Mouse (Mus musculus) liver (tissue): Measurements from ENCODE around the gene Abce1.
"Not testable (repeated sequence)": the region's sequence is repeated elsewhere in the genome, so short reads cannot be mapped to it uniquely, and the experiment has no call there.

Experiments
- DNase-seq: peaks from one replicate; pipeline ENCODE4 v3.0.0-alpha.2; 2020; ENCODE audit warnings: mixed read lengths

Abce1 gene

DNA sequence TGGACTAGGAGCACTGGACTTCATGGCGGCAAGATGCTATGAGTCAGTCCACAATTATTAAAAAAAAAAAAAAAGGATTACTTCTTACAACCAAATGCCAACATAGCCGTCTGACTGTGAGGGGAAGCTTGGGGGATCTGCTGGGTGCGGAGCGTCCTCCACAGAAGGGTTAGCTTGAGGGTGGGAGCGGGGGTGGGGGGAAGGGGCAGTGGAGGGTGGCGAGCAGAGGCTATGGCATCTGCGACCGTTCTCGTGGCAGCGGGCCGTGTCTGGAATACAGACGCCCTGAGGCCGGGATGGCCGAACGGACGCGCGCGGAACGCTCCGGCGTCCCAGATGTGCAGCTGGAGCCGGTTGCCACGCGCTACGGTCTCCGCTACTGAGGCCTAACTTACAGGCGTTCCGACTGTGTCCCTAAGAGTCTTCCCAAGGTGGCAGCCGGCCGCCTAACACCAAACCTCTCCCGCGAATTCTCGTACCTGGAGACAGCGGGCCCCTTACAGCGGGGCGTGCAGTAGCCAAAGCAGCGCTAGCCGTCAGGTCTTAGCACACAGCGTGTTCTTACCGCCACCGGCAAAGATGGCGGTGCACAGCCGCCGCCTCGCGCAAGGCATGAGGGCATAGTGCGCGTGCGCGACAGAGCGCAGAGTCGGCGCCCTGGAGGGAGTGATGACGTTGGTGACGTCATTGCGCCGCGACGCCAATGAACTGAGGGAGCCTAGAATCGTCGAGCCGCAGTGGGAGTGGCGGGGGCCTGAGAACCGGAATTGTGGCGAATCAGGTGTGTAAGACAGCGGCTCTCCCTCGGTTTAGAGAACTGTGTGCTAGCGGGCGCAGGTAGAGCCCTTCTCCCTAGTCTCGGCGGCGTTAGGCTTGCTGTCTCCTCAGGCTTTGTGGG lies at the start of gene Abce1, which contains the start of gene Anapc10:
TSS of gene Abce1 (minus strand) at position 677 of the 898 bp plus-strand sequence.
TSS of gene Anapc10 (plus strand) at position 757 of the 898 bp plus-strand sequence.
- peak; percentile 98 for DNase-seq

DNA sequence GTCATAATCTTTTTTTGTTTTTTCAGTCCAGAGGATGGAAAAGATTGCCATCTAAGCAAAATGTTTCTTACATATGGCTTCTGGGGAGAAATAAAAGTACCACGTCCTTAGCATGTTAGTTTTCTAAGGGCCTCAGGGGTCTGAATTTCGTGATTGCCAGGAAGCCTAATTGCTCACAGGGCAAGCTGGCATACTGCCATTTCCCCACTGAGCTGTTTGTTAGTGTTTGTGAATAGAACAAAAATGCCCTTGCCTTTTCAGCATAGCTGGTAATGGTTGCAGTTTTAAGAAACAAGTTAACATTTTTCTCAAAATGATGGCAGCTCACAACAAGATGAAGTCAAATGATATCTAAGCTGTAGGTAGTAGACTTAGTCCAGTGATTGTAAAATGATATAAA lies 38.8 kb upstream of the Abce1 start:
- no peak for DNase-seq

DNA sequence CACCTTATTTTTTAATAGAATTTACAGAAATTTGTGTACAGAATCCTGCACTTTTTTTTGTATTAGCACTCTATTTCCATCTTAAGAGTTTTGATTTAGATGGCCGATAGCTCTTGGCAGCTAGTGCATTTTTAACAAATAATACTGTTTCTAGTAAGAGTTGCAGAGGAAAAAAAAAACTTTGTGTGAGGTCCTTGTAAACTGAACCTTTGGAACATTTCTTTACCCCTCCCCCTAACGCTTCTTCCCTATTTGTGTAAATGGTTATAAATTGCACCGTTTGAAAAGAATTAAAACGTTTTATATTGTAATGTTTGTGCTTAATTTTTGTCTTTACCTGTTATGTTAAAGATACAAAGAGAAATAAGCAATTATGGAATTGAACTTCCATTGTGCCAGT lies 37.1 kb upstream of the Abce1 start:
- no peak for DNase-seq

DNA sequence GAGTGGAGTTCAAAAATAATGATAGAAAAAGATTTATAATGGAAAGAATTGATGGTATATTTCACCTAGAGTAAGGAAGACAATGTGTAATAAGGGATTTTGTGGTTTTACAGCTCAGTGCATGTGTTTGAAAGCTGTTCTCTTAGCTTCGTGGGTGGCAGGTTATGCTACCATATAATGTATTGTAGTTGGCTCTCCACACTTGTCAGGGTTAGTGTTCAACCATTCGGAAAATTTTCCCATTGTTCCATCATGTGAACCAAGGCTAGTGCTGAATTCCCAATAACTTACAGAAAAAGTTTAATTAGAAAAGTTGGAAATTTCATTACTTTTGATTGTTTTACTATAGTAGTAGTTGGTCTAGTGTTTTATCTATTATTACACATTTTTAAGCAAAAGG lies 36.6 kb upstream of the Abce1 start:
- DNase-seq: no peak

DNA sequence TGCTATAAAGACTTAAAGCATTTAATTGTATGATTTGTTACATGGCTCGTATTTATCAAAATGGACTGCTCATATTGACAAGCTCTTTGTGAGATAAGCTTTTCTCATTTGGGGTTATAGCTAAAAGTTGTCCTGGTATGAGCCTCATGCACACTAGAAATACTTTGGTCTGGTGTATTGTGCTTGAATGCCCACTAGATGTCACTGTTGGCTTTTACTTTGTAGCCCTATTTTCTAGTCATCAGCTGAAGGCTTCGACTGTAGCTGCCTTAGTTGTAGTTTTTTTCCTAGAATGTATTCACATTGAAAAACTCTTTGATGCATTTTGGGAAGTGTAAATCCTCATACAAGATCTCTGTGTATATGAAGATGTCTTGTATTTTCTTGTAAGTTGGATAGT lies 22.8 kb upstream of the Abce1 start:
- DNase-seq: no peak

DNA sequence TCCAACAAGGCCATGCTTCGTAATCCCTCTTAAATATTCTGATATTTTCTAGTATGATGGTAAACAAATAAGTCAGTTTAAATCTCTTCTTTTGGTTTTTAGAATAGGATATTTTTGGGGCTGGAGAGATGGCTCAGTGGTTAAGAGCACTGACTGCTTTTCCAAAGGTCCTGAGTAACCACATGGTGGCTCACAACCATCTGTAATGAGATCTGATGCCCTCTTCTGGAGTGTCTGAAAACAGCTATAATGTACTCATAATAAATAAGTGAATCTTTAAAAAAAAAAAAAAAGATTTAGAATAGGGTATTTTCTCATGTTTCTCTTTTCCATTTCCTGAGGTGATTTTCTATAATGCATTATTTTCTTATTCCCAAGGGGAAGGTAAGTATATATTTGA lies 16.4 kb upstream of the Abce1 start:
- no peak for DNase-seq

DNA sequence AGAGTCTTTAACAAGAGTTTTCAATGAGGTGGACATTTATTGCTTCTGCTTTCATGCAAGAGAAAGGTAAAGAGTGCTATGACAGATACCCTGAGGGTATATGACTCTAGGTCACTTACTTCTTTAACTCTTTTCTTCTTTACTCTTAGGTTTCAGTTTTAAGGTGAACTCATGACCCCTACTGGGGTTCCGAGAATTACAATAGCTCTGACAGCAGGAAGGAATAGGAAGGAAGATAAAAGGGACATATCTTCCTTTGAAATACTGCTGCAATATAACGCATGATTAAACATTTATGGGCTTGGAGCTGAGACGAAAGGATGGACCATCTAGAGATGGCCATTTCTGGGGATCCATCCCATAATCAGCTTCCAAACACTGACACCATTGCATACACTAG lies 13.0 kb upstream of the Abce1 start:
- no peak for DNase-seq

DNA sequence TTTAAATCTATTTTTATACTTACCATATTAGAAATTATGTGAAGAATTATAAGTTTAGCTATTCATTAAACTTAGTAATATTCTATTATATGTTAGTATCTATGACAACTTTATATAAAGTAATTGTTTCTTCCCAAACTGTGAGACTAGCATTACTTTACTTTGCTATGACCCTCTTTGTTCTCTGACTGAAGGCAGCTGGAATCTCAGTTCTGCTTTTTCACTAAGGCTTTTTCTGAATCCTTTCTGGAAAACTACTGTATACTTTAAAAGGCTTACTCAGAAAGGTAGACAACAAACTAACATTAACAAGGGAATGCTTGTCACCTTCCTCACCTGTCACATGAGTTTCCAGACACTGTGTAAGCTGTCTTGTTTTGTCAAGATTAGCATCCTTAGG lies 11.8 kb upstream of the Abce1 start:
- no peak for DNase-seq

DNA sequence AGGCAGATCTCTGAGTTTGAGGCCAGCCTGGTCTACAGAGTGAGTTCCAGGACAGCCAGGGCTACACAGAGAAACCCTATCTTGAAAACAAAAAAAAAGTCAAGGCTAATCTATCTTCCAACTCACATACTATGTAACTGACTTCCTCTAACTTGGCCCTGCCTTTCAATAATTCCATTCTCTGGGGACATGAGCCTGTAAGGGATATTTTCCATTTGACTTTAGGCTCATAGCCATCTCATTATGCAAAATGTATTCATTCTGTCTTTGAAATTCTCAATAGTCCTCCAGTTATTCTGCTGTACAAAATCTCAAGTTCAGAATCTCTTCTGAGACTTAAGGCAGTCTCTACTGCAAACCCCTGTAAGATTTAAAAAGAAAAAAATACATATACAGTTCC lies 10.0 kb upstream of the Abce1 start:
- no peak for DNase-seq

DNA sequence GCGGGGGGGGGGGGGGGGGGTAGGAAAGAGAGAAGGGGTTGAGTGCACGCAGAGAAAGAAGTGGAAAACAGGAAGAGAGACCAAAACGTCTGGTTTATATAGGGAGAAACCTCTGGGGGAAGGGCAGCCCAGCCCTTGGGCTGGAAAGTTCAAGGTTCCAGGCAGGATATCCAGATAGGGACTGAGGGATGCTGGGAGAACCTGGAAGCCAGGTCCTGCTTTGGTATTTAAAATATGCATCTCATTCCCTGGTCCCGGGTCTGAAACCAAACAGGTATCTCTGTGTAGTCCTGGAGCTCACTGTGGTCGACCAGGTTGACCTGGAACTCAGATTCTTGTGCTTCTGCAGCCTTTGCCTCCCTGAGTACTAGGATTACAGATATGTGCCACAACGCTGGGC lies 1.1 kb upstream of the Abce1 start:
- no peak for DNase-seq

DNA sequence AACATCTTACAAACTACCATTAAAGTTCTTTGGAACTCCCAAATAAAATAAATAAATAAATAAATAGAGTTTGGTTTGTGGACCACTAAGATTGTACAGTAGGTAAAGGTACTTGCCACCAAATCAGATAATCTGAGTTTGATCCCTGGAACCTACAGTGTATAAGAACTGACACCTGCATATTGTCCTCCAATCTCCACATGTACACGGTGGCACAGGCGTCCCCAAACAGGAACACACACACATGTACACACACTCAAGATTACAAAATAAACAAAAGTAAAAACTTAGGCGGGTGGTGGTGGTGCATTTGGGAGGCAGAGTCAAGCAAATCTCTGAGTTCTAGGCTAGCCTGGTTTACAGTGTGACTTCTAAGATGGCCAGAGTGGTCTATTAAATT lies 4.9 kb downstream of the Abce1 start:
- DNase-seq: no peak

DNA sequence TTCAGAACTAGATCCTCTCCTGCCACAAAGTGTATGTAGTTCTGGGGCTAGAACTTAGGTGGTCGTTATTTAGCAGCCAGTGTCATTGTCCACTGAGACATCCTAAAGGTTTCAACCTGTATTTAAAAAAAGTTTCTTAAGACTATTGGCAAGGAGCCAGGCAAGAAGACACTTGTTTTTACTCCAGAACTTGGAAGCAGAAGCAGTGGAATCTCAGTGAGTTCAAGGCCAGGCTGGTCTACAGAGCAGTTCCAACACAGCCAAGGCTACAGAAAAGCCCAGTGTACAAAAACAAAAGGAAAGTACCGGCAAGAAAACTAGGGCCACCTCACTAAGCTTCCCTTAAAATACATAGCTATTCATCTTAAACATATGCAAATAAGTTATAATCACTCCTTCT lies 19.0 kb downstream of the Abce1 start:
- no peak for DNase-seq

DNA sequence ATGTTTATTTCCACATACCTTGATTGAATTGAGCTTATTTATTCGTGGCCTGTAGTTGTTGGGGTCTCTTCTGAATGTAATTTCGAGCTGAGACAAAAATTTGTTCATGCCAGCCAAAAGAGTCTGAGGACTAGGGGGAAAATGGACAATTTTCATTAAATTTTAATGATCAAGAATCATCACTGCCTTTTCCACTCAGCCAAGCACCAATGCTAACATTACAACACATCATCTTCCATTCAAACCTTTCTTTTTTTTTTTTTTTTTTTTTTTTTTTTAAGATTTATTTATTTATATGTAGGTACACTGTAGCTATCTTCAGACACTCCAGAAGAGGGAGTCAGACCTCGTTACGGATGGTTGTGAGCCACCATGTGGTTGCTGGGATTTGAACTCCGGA lies 25.6 kb downstream of the Abce1 start:
- DNase-seq: not testable (repeated sequence)

DNA sequence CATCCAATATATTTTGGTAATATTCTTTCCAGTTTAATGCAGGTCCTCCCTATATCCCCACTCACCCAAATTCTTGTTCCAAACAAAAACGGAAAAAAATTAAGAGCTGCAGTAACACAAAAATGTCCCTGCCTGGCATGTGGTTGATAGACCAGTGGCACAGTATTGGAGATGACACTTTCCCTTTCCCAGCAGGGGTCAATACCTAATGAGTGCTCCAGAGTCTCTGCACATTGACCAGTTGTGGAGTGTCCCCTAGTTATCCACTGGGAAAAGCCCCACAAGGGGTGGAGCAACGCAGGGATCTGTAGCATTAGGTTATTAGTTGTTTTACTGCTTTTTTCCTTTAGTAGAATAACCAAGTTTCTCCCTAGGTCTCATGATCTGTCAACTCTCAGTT lies 30.6 kb downstream of the Abce1 start:
- no peak for DNase-seq

DNA sequence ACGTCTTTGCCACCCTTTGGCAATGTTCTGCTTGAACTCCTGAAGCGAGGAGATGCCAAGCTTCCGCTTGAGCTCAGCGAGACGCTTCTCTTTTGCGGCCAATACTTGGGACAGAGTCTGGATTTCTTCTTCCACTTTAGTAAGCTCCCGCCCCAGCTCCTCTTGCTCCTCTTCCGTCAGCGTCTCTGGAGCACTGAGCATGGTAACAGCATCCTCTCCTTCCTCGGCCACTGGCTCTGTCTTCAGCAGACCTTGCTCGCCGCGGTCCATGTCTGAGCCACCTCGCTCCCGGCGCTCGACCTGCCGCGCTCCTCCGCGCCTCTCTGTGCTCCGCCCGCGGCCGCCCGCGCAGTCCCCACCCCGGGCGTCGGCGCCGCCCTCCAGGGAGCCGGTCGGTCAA lies 31.0 kb downstream of the Abce1 start:
- DNase-seq: peak; percentile 42

DNA sequence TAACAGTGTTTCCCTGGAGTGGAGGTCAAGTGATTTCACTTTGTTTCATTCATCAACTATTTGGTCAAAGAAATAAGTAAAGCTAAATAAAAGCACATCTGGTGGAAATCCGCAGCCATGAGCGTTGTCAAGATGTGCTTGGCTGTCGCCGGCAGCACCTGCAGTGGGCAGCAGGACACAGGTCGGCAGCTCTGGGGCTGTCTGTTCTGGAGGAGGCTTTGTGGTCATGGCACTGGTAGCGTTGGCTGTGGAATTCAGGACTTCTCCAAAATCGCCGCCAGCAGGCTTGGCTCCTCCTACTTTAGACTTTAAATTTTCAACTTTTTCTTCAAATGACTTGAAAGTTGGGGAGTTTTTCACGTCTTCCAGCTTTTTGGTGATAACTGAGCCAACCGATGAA lies 31.5 kb downstream of the Abce1 start:
- DNase-seq: not testable (repeated sequence)

DNA sequence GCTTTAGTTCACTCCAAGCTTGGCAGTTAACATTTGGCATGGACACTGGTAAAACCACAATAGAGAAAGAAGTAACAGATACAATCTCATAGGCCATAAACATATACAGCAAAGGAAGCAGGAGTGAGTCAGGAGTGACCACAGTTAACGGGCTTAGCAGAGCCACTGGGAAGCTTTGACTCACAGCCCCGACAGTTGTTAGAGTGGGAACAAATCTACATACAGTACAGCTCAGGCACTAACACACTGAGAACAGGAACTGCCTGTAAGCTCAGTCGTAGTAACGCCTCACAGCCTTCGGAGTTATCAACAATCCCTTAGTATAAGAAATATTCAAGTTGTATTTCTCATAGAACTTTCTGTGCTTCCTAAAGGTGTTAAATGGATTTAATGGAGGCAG lies 32.5 kb downstream of the Abce1 start:
- DNase-seq: no peak

DNA sequence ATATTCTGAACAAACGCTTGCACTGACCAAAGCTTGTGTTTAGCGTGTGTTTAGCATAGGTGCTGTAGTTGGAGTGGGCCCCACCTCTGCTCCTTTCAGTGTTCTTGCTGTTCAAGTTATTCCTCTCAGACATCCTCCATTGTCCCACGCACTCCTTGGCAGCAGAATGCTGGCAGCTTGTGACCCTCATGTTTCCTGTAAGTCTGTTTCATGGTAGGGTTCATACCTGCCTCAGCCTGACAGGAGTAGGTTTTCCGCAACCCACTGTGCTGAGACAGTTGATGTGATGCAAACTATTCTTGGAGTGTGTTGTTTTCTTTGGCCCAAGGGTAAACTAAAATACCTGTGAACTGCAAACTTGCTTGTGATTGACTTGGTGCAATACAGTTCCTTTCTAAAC lies 35.1 kb downstream of the Abce1 start:
- no peak for DNase-seq

DNA sequence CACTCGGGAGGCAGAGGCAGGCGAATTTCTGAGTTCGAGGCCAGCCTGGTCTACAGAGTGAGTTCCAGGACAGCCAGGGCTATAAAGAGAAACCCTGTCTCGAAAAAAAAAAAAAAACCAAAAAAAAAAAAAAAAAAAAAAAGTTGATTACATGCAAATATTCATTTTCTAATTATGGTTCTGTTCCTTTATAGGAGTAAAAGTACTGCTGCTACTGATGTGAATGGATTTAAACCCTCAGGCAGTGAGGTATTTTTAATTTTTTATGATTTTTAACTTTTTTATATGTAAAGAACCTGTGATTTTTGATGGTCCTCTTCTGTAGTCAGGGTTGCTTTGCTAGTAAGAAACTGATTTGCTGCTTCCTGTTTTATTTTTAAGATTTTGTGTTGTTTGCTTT lies 52.8 kb downstream of the Abce1 start:
- not testable (repeated sequence) for DNase-seq

DNA sequence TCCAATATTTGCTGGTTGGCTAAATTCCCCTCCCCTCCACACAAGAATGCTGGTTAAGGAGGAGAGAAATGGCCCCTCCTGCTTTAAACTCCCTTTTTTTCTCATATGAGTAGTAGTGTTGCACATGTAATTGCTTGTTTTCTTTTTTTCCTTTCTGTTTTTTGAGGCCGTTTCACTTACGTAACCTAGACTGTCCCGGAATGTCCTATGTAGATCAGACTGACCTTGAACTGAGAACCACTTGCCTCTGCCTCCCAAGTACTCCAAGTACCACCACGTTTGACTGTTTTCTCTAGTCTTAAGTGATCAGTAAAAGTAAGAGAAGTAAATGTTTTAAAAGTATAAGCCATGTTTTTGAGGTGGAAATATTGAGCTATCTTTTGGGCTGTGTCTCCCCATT lies 57.8 kb downstream of the Abce1 start:
- no peak for DNase-seq

DNA sequence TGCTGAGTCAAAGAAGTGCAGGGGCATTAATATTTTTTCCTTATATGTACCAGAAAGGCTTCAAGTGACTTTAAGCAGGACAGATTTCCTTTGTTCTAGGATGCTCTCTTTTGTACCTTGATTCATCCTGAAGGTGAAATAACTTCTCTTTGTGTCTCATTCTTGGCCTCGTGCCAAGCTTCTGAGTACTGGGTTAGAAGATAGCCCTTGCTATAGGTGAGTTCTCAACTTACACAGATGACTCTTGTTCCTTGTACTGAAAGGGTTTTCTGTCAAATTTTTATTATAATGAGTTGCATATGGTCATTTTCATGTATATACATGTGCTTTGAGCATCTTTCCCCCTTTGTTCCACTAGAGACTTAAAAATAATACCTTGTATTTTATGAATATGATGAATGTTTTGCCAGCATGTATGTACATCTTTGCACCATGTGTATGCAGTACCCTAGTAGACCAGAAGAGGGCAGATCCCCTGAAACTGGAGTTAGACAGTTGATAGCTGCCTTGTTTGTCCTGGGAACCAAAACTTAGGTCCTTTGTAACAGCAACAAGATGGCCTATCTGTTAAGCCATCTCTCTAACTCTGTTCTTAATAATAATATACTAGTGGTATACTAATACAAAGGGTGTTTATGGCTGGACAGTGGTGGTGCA lies 61.3 kb downstream of the Abce1 start:
- peak; percentile 26 for DNase-seq

DNA sequence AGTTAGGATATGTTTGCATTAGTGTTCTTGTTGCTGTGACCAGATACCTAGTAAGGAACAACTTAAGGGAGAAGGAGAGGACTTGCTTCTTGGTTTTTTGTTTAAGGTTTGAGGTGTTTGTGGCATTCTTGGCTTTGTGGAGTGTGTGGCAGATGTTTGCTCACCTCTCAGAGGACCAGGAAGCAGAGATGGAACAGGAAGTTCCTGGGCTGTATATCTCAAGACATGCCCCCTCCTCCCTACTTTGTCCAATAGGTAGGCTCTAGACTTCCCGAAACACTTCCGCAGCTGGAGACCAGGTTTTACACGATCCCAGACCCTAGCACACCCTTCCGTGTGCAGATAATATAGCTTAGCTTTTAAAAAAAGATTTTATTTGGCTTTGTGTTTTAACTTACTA lies 62.0 kb downstream of the Abce1 start:
- DNase-seq: no peak

DNA sequence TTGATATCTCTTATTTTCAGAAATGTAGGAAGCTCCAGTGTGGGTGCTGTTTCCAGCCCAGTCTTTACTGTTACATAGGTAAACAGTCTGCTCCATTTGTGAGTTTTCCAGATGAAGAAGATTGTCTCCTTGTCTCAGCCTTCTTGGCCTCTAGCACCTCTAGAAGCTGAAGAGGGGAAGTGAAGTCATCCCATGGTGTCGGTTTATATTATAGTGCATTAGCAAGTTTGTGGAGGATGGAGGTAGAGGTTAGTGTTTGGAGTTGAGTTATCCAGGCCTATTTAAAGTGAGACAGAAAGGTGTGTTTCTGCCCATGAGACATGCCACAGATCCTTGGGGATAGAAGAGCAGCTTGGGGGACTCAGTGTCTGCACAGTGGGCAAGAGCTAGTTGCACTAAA lies 70.4 kb downstream of the Abce1 start:
- DNase-seq: no peak
